Mouse (Mus musculus) stomach, embryonic 14.5 days (tissue): ENCODE measurements around the gene Fbxl17. TPM values are rescaled to one million over a fixed set of nuclear protein-coding genes. Genes with fewer than 3 reads are reported as not detected.

Experiments
- ATAC-seq: fragments of 200-750 bp; cut with Nextera tagmentation; 2 replicates; pipeline ENCODE4 v1.8.0; 2017; ENCODE audit warnings: low read depth, moderate TSS enrichment; ENCODE audit not compliant: insufficient number of reproducible peaks, insufficient read depth, low FRiP score
- H3K27ac ChIP-seq: fragments of 300-500 bp; sonication (generic); 2 replicates; pipeline ENCODE4 v1.5.1; 2014; ENCODE audit warnings: mild to moderate bottlenecking, low read length, moderate library complexity, mixed read lengths
- H3K27me3 ChIP-seq: fragments of 300-500 bp; sonication (generic); 2 replicates; pipeline ENCODE4 v1.6.1; 2014; ENCODE audit warnings: low read length, control low read depth, mixed read lengths; ENCODE audit not compliant: control insufficient read depth, insufficient read depth
- H3K36me3 ChIP-seq: fragments of 300-500 bp; sonication (generic); 2 replicates; pipeline ENCODE4 v1.6.1; 2014; ENCODE audit warnings: mild to moderate bottlenecking, control low read depth, low read length, moderate library complexity, mixed read lengths; ENCODE audit not compliant: control insufficient read depth, insufficient read depth
- H3K4me1 ChIP-seq: fragments of 300-500 bp; sonication (generic); 2 replicates; pipeline ENCODE4 v1.6.1; 2014; ENCODE audit warnings: low read length, control low read depth, mixed read lengths; ENCODE audit not compliant: control insufficient read depth, insufficient read depth
- H3K4me2 ChIP-seq: fragments of 300-500 bp; sonication (generic); replicated peaks from 2 replicates; pipeline ENCODE4 v1.6.1; 2014; ENCODE audit warnings: low read depth, low read length, control low read depth
- H3K4me3 ChIP-seq: fragments of 300-500 bp; sonication (generic); 2 replicates; pipeline ENCODE4 v1.5.1; 2014; ENCODE audit warnings: low read depth, low read length, control low read depth
- H3K9ac ChIP-seq: fragments of 300-500 bp; sonication (generic); replicated peaks from 2 replicates; pipeline ENCODE4 v1.6.1; 2014; ENCODE audit warnings: low read depth, mild to moderate bottlenecking, control low read depth, low read length, moderate library complexity, mixed read lengths
- H3K9me3 ChIP-seq: fragments of 300-500 bp; sonication (generic); 2 replicates; pipeline ENCODE4 v1.6.1; 2016; ENCODE audit warnings: low read depth, low read length, control low read depth; ENCODE audit not compliant: control insufficient read depth
- WGBS: fragments of 180-500 bp; shearing (Covaris S2); extraction: QIAGEN DNeasy Blood & Tissue Kit; methylation state at CpG from one replicate; pipeline ENCODE4 v1.1.7; 2014; 5-methylcytosine and 5-hydroxymethylcytosine counted together
- polyA plus RNA-seq: library from polyadenylated mRNA; unstranded; fragments of >200 nt; fragmentation: Nextera tagmentation; extraction: Ambion mirVana; gene quantifications from 2 replicates; pipeline ENCODE4 v1.2.1, GENCODE M21; 2014

Gene Fbxl17
- polyA plus RNA-seq, 1 experiment from 2014 or later, result 7.5 TPM

DNA sequence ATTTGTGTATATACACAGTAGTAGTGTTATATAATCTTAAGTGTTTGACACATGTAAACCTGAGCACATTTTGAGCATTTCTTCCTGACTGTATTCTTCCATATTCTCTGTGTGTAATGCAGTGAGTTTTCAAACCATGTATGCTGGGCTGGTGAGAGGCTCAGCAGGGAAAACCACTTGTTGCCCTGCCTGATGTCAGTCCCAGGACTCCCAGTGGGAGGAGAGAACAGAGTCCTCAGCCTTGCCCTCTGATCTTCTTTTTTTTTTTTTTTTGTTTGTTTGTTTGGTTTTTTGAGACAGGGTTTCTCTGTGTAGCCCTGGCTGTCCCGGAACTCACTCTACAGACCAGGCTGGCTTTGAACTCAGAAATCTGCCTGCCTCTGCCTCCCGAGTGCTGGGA, 321.5 kb downstream of the Fbxl17 start:
- H3K4me2 ChIP-seq, result no peak overlapping the region
- H3K9ac ChIP-seq, result no peak overlapping the region
- H3K4me3 ChIP-seq, result no peak overlapping the region
- no peaks in the 10 kb centered on the region for H3K9me3 ChIP-seq
- no peaks in the 10 kb centered on the region for H3K36me3 ChIP-seq
- no peak for ATAC-seq
- no peaks in the 10 kb centered on the region for H3K27me3 ChIP-seq
- WGBS, result 84% methylated on average over 2 of the region's 2 CpGs
- H3K4me1 ChIP-seq, result no peaks in the 10 kb centered on the region
- H3K27ac ChIP-seq, result no peak overlapping the region

DNA sequence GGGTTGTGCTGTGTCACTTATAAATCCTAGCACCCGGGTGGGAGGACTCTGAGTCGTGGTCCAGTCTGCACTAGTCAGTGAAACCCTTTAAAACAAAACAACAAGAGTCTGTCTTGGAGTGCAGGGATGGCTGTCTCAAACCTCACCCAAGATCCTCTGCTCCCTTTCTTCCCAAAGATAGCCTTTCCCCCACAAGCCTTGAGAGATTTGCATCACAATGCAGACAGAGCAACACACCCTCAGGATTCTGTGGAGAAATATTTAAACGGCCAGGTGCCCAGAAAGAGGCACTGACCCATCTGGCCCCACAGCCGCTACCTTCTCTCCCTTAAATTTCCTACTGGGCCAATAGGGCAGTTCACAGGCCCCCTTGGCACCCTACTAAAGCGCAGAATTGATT, 323.4 kb downstream of the Fbxl17 start:
- Histone ChIP-seq H3K9ac (no peak overlapping the region), H3K9me3 (no peaks in the 10 kb centered on the region), H3K4me1 (no peaks in the 10 kb centered on the region), H3K36me3 (no peaks in the 10 kb centered on the region), H3K27ac (no peak overlapping the region), H3K4me2 (no peak overlapping the region), H3K4me3 (no peak overlapping the region), H3K27me3 (no peaks in the 10 kb centered on the region)
- WGBS, result 76% methylated on average over 5 of the region's 5 CpGs
- no peak for ATAC-seq

DNA sequence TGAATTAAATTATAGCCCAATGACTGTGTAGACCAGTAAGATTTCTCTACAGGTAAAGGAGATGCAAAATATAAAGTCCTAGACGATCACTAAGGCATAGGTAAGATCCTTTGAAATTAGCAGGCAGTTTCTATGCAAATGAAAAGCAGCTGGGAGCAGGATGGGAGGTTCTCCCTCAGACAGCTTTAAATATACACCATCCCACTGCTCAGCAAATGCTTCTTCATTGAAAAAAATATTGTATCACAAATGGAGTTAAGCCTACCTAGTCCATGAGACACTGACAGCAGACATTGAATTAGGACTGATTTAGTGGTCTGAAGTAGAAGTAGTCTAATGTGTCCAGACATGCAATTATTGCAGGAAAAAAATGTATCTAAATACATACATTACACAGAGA, 327.1 kb downstream of the Fbxl17 start:
- ATAC-seq, result no peak
- no peaks in the 10 kb centered on the region for H3K4me1 ChIP-seq
- no peaks in the 10 kb centered on the region for H3K36me3 ChIP-seq
- 67% methylated on average over 1 of the region's 1 CpGs for WGBS
- no peak overlapping the region for H3K4me3 ChIP-seq
- H3K9ac ChIP-seq, result no peak overlapping the region
- H3K9me3 ChIP-seq, result no peaks in the 10 kb centered on the region
- H3K27me3 ChIP-seq, result no peaks in the 10 kb centered on the region
- no peak overlapping the region for H3K4me2 ChIP-seq
- no peak overlapping the region for H3K27ac ChIP-seq

DNA sequence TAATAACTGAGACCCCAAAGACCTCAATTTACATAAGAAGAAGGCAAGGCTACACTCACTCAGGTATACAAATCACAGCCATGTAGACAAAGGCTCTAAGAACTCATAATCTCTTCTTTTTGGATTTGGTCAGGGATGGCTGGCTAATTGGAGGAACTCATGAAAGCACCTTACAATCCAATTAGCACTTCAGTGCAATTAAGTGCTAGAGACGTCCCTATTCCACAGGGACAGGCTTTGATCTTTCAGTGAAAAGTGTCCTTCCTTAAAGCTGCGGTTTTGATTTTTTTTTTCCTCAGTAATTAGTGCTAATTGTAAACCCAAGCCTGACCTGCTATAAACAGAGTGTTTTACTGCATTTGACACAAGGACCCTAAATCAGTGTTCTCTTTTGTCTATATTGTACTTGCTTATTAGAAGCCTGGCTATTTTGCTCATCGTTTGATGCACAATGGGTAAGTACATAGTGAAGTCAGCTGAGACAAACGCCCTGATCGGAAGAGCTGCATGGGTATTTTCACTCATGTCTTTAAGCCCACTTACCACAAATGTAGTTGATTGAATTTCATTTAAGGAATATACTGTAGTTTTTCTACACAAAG, 327.8 kb downstream of the Fbxl17 start:
- ATAC-seq, result no peak
- WGBS, result 49% methylated on average over 5 of the region's 5 CpGs
- H3K9me3 ChIP-seq, result no peaks in the 10 kb centered on the region
- no peaks in the 10 kb centered on the region for H3K4me1 ChIP-seq
- no peaks in the 10 kb centered on the region for H3K27me3 ChIP-seq
- H3K4me2 ChIP-seq, result no peak overlapping the region
- H3K36me3 ChIP-seq, result no peaks in the 10 kb centered on the region
- H3K9ac ChIP-seq, result no peak overlapping the region
- no peak overlapping the region for H3K27ac ChIP-seq
- no peak overlapping the region for H3K4me3 ChIP-seq

DNA sequence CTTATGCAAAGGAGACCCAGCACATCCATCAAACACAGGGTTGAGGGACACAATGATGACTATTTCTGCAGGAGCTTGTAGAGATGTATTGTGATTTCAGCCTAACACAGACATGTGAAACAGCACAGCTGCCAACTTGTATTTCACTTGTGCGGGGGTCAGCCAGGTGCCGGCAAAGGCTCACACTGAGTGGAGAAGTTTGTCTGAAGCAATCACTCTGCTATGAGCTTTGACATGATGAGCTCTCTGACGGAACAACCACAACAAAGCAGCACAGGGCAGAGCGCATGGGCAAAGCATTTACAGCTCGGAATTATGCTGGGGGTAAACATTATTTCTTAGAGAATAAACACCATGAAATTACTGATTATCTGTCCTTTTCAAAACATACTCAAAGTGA, 328.6 kb downstream of the Fbxl17 start:
- no peak overlapping the region for H3K4me2 ChIP-seq
- ATAC-seq, result no peak
- H3K27me3 ChIP-seq, result no peaks in the 10 kb centered on the region
- H3K4me3 ChIP-seq, result no peak overlapping the region
- 28% methylated on average over 5 of the region's 5 CpGs for WGBS
- H3K4me1 ChIP-seq, result no peaks in the 10 kb centered on the region
- no peaks in the 10 kb centered on the region for H3K9me3 ChIP-seq
- no peaks in the 10 kb centered on the region for H3K36me3 ChIP-seq
- no peak overlapping the region for H3K27ac ChIP-seq
- H3K9ac ChIP-seq, result no peak overlapping the region

DNA sequence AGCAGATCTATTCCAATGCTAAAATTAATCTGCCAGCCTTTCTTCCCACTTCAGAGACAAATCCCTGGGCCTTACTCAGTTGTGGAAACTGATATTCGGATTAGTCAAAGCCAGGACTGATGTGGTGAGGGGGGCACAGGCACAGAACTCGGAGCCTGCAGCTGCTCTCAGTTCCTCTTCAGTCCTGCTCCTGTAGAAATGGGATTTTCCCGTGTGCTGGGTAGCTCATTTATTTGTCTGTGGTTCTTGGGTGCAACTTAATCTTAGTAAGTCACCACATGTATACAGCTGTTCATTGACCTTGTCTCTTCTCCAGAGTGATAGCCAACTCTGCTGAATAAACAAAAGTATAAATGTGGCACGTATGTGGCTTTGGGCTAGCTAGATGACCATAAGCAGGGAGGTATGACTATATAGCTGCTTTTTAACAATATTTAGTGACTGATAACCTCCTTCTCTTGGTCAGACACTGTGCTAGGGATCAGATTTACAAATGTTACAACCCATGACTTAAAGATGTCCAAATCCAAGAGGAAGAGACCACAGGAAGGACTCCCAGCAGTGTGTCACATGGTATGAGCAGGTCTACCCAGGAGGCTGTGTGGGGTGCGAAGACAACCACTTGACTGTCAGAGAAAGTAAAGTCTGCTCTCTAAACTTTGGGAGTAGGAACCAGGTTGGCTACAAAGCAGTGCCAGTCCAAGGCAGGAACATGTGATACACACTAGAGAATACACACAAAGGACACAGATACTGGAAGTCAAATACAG, 331.6 kb downstream of the Fbxl17 start:
- Histone ChIP-seq H3K4me3 (no peak overlapping the region), H3K4me2 (no peak overlapping the region), H3K9me3 (no peaks in the 10 kb centered on the region), H3K27me3 (no peaks in the 10 kb centered on the region), H3K4me1 (no peaks in the 10 kb centered on the region), H3K36me3 (no peaks in the 10 kb centered on the region), H3K27ac (no peak overlapping the region), H3K9ac (no peak overlapping the region)
- 62% methylated on average over 5 of the region's 5 CpGs for WGBS
- ATAC-seq, result no peak

DNA sequence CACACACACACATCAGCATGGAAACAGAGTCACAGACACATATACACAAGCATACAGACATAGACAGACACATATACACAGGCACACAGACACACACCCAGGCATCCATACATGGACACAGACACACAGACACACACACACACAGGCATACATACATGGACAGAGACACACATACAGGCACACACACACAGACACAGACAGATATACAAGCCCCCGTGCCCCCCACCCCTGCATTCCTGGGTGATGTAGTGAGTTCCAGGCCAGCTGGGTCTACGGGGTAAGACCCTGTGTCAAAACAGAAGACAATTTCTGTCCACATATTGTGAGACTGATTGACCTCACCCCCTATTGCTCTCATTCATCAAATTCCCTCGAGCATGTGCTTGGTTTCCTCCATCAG, 332.6 kb downstream of the Fbxl17 start:
- no peak overlapping the region for H3K27ac ChIP-seq
- H3K27me3 ChIP-seq, result no peaks in the 10 kb centered on the region
- 45% methylated on average over 3 of the region's 3 CpGs for WGBS
- no peak overlapping the region for H3K9ac ChIP-seq
- ATAC-seq, result no peak
- H3K4me3 ChIP-seq, result no peak overlapping the region
- no peak overlapping the region for H3K4me2 ChIP-seq
- no peaks in the 10 kb centered on the region for H3K9me3 ChIP-seq
- no peaks in the 10 kb centered on the region for H3K36me3 ChIP-seq
- H3K4me1 ChIP-seq, result no peaks in the 10 kb centered on the region

DNA sequence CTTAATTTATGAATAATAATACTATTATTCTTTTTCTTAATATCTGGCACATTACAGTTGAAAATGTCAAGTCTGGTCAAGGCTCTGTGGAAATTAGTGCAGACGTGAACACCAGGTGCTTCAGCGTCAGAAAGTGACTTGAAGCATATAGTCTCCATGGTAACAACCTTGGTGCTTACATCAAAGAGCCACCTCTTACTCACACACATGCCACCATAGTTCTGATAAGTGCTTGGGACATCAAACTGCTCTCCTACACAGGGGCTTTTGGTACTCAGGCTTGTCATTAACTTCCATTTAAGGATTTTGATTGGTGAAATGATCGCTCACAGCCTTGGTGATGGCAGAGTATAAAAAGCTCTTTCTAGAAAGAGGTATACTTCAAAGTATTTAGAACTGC, 333.1 kb downstream of the Fbxl17 start:
- H3K36me3 ChIP-seq, result no peaks in the 10 kb centered on the region
- no peak overlapping the region for H3K4me3 ChIP-seq
- 73% methylated on average over 3 of the region's 3 CpGs for WGBS
- H3K9me3 ChIP-seq, result no peaks in the 10 kb centered on the region
- ATAC-seq, result no peak
- H3K27ac ChIP-seq, result no peak overlapping the region
- H3K9ac ChIP-seq, result no peak overlapping the region
- no peak overlapping the region for H3K4me2 ChIP-seq
- no peaks in the 10 kb centered on the region for H3K4me1 ChIP-seq
- H3K27me3 ChIP-seq, result no peaks in the 10 kb centered on the region

DNA sequence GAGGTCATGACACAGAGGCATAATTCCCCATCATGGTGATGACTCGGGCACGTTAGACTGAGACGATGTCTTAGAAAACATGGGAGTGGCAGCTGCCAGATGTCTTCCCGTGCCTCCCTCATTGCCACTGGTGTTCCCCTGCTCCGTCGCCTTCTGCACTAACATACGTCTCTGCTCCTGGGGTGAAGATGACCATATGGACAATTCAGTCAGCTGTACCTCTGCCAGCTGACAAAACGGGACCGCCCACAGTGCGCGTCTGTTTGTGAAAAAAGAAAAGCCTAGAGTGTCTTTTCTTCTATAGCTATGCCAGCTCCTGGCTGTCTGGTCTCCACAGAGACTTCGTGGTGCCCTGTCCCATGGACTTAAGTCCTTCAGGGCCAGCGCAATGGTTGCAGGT, 334.0 kb downstream of the Fbxl17 start:
- ATAC-seq, result no peak
- Histone ChIP-seq H3K4me2 (no peak overlapping the region), H3K4me1 (no peaks in the 10 kb centered on the region), H3K9me3 (no peaks in the 10 kb centered on the region), H3K4me3 (no peak overlapping the region), H3K36me3 (no peaks in the 10 kb centered on the region), H3K27ac (no peak overlapping the region), H3K27me3 (no peaks in the 10 kb centered on the region), H3K9ac (no peak overlapping the region)
- 85% methylated on average over 13 of the region's 13 CpGs for WGBS
